Mouse (Mus musculus) lung, postnatal 36 days (tissue): Measurements from ENCODE around the gene Zfp568.
"Not testable (repeated sequence)": the region's sequence is repeated elsewhere in the genome, so short reads cannot be mapped to it uniquely, and the experiment has no call there.

Source experiments
- DNase-seq: peaks from one replicate; pipeline ENCODE4 v3.0.0; 2022; ENCODE audit warnings: mixed read lengths

Gene Zfp568

DNA sequence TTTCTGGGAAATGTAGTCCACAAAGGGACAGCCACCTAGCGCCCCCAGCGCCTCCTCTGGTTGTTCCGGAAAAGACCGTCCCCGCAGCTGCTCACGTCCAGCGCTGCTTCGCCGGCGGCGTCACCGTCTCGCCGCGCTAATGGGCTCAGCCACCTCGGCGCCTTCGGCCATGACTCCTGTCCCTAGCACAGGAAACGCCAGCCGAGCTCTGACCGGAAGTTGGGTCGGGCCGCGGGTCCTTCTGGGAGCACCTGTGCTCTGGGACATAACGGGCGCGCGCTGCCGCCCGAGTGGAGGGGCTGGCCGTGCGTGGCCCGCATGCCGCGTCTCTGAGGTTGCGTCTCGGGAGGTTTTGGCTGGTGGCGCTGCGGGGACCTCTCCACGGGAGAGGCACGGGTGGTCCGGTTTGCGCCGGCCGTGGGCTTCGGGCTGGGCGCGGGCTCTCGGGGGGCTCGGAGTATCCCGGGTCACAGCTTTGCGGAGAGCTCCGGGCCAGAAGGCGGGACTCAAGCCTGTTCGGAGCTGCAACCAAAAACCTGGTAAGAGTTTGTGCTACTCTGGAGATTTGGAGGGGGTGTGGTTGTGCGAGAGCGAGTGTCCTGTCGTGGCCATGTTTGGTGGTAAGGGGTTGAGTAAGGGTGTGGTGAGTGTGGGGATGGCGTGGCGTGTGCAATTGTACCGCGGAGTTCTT, at the start of gene Zfp568:
Gene Zfp568 (plus strand): TSS at position 266 of the 691 bp plus-strand sequence.
- peak; percentile 97 for DNase-seq

- no peak for DNase-seq
Measured at GRCm38 (mm10) chr7:29938856-29939255, 44.9 kb upstream of the Zfp568 start.

GRCm38 (mm10) chr7:29941027-29941426, 42.7 kb upstream of the Zfp568 start:
- DNase-seq, result no peak

- DNase-seq, result no peak
Measured at GRCm38 (mm10) chr7:29942740-29943139, 41.0 kb upstream of the Zfp568 start.

DNA sequence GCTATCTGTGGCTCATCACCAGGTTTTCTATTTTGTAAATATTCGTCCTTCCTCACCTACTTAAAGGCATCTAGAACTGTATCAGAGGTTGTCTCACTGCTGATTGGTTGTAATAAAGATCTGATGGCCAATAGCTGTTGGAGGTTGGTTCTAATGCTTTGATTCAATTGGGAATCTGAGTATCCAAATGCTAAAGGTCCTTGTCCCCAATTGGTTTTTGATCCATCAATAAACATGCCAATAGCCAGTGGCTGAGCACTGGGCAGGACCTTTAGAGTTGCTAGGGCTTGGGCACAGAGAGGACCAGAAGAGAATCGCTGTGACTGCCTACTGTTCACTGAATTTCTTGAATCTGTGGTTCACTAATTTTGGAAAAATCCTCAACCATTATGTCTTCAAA, 40.0 kb upstream of the Zfp568 start:
- no peak for DNase-seq

- DNase-seq, result no peak
Measured at GRCm38 (mm10) chr7:29944201-29944600, 39.6 kb upstream of the Zfp568 start.

- DNase-seq, result no peak
Measured at GRCm38 (mm10) chr7:29953086-29953485, 30.7 kb upstream of the Zfp568 start.

DNA sequence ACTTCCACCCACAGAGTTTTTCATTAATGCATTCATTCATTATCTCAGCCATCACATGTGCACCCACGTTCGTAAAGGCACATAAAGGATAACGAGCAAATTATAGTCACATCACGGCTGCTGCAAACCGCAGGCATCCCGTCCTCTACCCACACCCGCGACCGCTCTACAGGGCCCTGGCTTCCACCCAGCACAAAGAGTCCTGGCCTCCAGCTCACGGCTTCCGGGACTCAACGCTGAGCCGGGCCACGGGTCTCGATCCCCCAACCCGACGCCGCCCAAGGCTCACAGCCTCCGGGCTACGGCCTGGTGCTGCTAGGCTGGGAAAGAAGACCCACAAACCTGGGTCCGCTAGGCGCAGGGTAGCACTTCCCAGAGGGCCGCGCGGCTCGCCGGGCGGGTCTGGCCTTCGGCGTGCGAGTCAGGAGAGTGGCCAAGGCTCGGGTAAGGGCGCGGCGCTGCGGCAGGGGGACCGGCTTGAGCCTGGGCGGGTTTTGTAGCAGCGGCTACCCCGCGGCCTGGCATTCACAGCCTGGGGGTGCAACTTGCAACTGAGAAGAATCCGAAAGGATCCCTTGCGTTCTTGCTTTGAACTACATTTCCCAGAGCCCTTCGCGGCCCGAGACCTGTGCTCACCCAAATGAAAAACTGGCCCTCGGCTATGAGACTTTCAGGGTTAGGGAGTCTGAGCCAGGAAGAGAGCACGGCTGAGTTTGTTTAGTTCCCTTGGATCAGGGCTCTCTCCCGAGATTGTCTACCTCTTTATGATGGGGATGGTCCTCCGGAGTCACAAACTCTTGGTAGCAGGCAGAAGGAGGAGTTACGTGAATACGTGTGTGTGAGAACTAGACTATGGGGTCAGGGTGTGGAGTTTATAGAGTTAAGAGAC, 30.0 kb upstream of the Zfp568 start, which contains the start of gene Zfp74:
Gene Zfp74 (minus strand): TSS at position 577 of the 889 bp plus-strand sequence.
- DNase-seq, result peak; percentile 89

- DNase-seq, result peak; percentile 80
Measured at GRCm38 (mm10) chr7:29954731-29955130, 29.0 kb upstream of the Zfp568 start.

- DNase-seq, result peak; percentile 49
Measured at GRCm38 (mm10) chr7:29956257-29956656, 27.5 kb upstream of the Zfp568 start.

- DNase-seq, result no peak
Measured at GRCm38 (mm10) chr7:29958125-29958724, 25.5 kb upstream of the Zfp568 start.

DNA sequence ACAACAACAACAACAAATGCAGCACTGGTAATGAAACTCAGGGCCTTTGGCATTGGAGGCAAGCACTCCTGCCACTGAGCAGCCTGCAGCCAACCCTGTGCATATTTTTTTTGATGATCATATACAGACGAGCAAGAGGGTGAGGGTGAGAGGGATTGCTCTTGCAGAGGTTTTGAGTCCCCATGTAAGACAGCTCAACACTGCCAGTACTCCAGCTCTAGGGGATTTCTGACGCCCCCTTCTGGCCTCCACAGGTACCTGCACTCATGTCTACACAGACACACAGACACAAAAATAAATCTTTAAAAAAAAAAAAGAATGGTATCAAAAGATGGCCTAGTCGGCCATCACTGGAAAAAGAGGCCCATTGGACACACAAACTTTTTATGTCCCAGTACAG, 24.8 kb upstream of the Zfp568 start:
- no peak for DNase-seq

DNA sequence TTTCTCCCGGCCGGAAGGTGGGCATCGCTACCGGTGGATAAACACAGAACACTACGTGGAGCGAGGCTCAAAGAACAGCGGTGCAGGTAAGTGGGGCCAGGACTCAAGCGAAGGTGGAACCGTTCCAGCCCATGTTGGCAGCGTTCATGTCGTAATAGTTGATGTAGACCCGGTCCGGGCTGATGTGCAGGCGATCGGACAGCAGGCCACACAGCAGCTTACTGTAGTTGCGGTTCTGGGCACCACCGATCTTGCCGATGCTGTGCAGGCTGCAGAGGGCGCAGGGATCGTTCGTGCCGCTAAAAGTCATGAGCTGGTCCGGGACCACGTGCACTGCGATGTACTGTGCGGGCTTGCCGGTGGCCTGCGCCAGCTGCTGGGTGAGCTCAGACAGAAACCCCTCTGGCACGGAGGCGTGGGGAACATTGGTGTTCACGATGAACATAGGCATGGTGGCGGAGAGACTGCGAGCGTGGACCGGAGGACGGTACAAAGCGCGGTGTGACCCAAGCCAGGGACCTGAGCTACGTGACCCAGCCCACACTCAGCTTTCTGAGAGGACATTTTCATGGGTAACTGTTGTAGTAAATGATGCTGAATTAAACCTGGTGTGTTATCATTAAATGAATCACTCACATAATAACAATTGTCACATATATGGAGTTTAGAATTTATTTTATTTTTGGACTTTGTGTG, 18.5 kb upstream of the Zfp568 start:
- DNase-seq, result not testable (repeated sequence)

DNA sequence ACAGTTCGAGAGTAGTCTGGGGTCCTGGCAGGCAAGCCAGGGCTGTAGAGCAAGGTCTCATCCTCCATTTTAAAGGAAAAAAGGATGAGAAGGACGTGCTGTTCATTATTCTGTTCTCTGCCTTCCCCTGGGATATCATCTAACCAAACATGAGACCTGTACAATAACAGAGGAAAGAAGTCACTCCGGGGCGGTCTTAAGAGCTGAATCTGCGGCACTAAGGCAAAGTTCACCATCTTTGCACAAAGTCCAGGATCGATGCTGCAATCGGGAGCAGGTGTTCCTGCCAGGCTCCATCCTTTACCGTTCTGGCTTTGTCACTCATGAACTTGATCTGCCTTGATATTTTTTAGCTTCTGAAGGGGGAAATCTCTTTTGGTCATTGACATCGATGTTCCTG, 13.1 kb upstream of the Zfp568 start:
- no peak for DNase-seq

DNA sequence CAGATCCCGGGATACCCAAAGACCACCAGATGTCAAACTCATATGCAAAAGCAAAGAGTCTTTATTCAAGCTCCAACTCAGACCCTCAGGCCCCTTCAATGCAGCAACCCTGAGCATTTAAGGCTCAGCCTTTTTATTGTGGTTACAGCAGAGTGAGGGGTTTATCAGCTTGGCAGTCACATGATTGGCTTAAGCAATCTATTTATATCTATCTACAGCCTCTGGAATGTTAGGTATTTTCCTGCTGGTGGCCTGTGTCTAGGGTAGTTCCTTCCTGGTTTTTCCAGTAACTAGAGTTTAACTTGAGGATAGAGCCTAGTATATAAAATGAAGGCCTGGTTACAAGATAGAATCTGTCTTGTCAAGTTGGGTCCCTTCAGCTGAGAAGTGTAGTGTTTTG, 3.0 kb upstream of the Zfp568 start:
- no peak for DNase-seq

DNA sequence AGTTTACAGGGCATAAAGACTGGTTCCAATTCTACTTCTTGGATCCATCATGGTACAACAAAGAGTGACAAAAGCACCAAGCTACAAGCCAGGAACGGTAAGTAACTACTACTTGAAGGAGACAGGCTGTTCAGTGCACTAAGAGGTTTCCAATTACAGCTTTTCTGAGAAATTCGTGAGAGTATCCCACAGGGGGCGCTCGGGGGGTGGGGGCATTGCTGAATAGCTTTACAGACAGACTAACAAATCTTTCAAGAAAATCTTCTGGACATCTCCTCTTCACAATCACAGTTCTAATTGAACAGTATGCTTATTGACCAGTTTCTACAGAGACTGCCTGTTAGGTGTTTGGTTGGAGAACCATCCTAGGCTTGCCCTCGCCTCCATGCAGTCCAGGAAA, 2.3 kb upstream of the Zfp568 start:
- no peak for DNase-seq

DNA sequence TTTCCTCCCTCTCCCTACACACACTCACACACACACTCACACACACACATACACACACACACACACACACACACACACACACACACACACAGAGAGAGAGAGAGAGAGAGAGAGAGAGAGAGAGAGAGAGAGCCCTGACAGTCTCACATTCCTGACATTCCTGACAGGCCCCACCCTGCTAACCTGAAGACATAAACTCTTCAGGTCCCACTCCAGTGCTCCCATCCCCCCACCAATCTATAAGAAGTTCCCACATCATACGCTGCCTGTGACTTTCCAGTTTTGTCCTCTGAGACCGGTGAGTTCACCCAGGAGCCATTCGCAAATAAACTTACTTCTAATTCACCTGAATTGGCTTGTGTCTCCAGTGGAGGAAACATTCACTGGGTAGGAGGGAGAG, 1.9 kb upstream of the Zfp568 start:
- no peak for DNase-seq

DNA sequence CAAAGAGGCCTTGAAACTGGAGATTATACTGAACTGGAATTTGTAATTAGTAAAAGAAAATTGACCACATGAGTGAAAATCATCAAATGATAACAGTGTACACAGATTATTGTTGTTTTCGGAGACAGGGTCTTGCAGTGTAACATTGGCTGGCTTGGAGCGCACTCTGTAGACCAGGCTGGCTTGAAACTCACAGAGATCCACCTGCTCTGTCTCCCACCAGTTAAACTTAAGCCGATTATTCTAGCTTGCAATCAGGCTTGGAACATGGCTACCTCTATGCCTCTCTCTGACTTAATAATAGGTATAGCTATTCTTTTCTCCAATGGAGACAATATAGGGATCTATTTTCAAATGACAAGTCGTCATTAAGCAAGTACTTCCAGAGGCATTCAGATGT, 1.4 kb upstream of the Zfp568 start:
- DNase-seq, result no peak

DNA sequence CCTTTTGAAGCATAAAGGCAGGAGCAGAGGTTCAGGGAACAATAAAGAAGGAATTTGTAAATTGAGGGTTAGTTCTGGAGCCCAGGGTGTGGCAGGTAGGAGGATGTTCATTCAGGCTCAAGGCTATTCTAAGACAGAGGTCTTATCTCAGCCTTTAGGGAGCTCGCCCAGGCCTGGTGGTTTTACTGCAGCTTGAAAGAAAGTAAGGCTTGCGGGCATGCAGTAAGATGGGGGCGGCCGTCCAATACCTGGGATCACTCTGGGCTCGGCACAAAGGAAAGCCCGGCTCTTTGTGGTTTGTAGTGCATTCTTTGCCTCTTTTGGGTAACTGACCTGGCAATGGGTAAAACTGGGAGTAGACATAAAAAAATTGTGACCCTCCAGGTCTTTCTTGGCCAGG, 824 bp upstream of the Zfp568 start:
- peak; percentile 22 for DNase-seq

GRCm38 (mm10) chr7:29983340-29983689, 440 bp upstream of the Zfp568 start:
- DNase-seq, result no peak

DNA sequence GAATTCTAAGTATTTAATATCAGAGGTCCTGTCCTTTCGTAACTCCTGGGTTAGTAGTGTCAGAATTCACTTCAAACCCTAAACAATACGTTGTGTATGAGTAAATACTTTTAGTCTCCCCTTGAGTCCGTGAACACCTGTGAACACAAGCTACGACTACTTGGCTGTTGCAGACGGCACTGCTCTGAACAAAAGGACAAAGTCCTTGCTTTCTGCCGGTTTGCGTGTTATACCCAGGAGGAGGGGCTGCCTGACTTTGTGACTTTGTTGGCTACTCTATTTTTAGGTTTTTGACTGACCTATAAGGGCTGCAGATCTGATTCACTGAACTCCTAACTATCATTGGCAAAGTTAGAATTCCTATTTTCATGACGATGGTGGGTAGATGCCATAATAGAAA, 2.3 kb downstream of the Zfp568 start:
- no peak for DNase-seq

DNA sequence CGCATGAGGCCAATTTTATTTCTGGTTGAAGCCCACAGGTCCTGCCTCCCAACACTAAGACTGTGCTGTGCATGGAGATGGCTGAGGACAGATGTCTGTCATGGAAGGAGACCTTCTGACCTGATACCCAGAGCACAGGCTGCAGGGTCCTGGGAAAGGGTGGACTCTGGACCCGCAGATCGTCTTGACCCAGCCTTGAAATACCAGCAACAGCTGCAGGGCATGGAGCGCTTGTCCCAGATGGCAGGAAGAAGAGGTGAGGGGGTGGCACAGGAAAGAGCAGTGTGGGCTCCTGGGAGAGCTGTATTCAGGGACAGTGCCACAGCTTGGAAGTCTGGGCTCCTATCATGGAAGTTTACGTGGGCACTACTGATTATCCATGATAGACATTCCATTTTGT, 3.8 kb downstream of the Zfp568 start:
- DNase-seq, result no peak

- no peak for DNase-seq
Measured at GRCm38 (mm10) chr7:29989031-29989430, 5.3 kb downstream of the Zfp568 start.
